Mouse (Mus musculus) midbrain, embryonic 11.5 days (tissue): Measurements from ENCODE around the gene Ccdc92b. TPM values are rescaled to one million over a fixed set of nuclear protein-coding genes. Genes with fewer than 3 reads are reported as not detected.
A peak's percentile ranks its signal among the peaks of the same experiment; 100 is the strongest.

ENCODE experiments used
- ATAC-seq: fragments of 200-750 bp; cut with Nextera tagmentation; 2 replicates; pipeline ENCODE4 v1.8.0; 2017; ENCODE audit warnings: moderate TSS enrichment, moderate library complexity; ENCODE audit not compliant: low FRiP score
- DNase-seq: peaks from one replicate; pipeline ENCODE4 v3.0.0; 2015; ENCODE audit warnings: low spot score; ENCODE audit errors: missing footprints
- H3K27ac ChIP-seq: fragments of 300-500 bp; sonication (generic); 2 replicates; pipeline ENCODE4 v1.5.1; 2014; ENCODE audit warnings: low read depth, low read length
- H3K27me3 ChIP-seq: fragments of 300-500 bp; sonication (generic); 2 replicates; pipeline ENCODE4 v1.6.1; 2014; ENCODE audit warnings: mild to moderate bottlenecking, low read length, moderate library complexity, mixed read lengths; ENCODE audit not compliant: control insufficient read depth, insufficient read depth
- H3K36me3 ChIP-seq: fragments of 300-500 bp; sonication (generic); 2 replicates; pipeline ENCODE4 v1.6.1; 2014; ENCODE audit warnings: mild to moderate bottlenecking, low read length, moderate library complexity, mixed read lengths; ENCODE audit not compliant: control insufficient read depth, insufficient read depth
- H3K4me1 ChIP-seq: fragments of 300-500 bp; sonication (generic); 2 replicates; pipeline ENCODE4 v1.6.1; 2014; ENCODE audit warnings: low read length; ENCODE audit not compliant: control insufficient read depth, insufficient read depth
- H3K4me2 ChIP-seq: fragments of 300-500 bp; sonication (generic); 2 replicates; pipeline ENCODE4 v1.6.1; 2014; ENCODE audit warnings: mild to moderate bottlenecking, moderate library complexity
- H3K4me3 ChIP-seq: fragments of 300-500 bp; sonication (generic); 2 replicates; pipeline ENCODE4 v1.5.1; 2014; ENCODE audit warnings: low read depth, low read length
- H3K9ac ChIP-seq: fragments of 300-500 bp; sonication (generic); 2 replicates; pipeline ENCODE4 v1.6.1; 2014; ENCODE audit warnings: low read length
- H3K9me3 ChIP-seq: fragments of 300-500 bp; sonication (generic); 2 replicates; pipeline ENCODE4 v1.6.1; 2016; ENCODE audit warnings: low read length; ENCODE audit not compliant: control insufficient read depth
- WGBS: fragments of 180-500 bp; shearing (Covaris S2); extraction: QIAGEN DNeasy Blood & Tissue Kit; methylation state at CpG from one replicate; pipeline ENCODE4 v1.1.7; 2014; 5-methylcytosine and 5-hydroxymethylcytosine counted together
- polyA plus RNA-seq: library from polyadenylated mRNA; unstranded; fragments of >200 nt; fragmentation: Nextera tagmentation; extraction: Ambion mirVana; gene quantifications from 2 replicates; pipeline ENCODE4 v1.2.1, GENCODE M21; 2014

Gene Ccdc92b
- polyA plus RNA-seq, 1 experiment from 2014 or later, result 1.6 TPM

GRCm38 (mm10) chr11:74648676-74649075 lies 29.3 kb downstream of the Ccdc92b start:
- WGBS, result 4% methylated on average over 1 of the region's 1 CpGs
- peak; percentile 38; the same call in 1 of the 2 replicates for ATAC-seq
- no peak for DNase-seq
- H3K4me1 ChIP-seq, result peaks cover 26% of the 10 kb centered on the region
- H3K9ac ChIP-seq, result peak overlapping the region; percentile 86
- H3K27ac ChIP-seq, result peak overlapping the region; percentile 67
- no peaks in the 10 kb centered on the region for H3K9me3 ChIP-seq
- H3K4me3 ChIP-seq, result peak overlapping the region; percentile 92
- H3K36me3 ChIP-seq, result no peaks in the 10 kb centered on the region
- no peaks in the 10 kb centered on the region for H3K27me3 ChIP-seq
- peak overlapping the region; percentile 98 for H3K4me2 ChIP-seq

GRCm38 (mm10) chr11:74649095-74649646 lies 29.8 kb downstream of the Ccdc92b start, which contains the start of gene Cluh:
Gene Cluh, plus strand, starts transcription at chr11:74649495.
- H3K4me1 ChIP-seq, result peaks cover 26% of the 10 kb centered on the region
- H3K27ac ChIP-seq, result peak within 1 kb of the TSS; percentile 67
- no peaks in the 10 kb centered on the region for H3K27me3 ChIP-seq
- peak within 1 kb of the TSS; percentile 92 for H3K4me3 ChIP-seq
- under 1% methylated on average over 58 of the region's 58 CpGs for WGBS
- peak within 1 kb of the TSS; percentile 86 for H3K9ac ChIP-seq
- ATAC-seq, result peak; percentile 93
- H3K4me2 ChIP-seq, result peak within 1 kb of the TSS; percentile 98
- H3K9me3 ChIP-seq, result no peaks in the 10 kb centered on the region
- peak; percentile 99 for DNase-seq
- H3K36me3 ChIP-seq, result no peaks in the 10 kb centered on the region

GRCm38 (mm10) chr11:74649647-74650551 lies 30.5 kb downstream of the Ccdc92b start:
- ATAC-seq (peak; percentile 77), DNase-seq (peak; percentile 86)
- Histone ChIP-seq H3K4me3 (peak overlapping the region; percentile 92), H3K27me3 (no peaks in the 10 kb centered on the region), H3K27ac (peak overlapping the region; percentile 6; the same call in 1 of the 2 replicates), H3K9ac (peak overlapping the region; percentile 86), H3K4me1 (peaks cover 26% of the 10 kb centered on the region), H3K36me3 (no peaks in the 10 kb centered on the region), H3K4me2 (peak overlapping the region; percentile 98), H3K9me3 (no peaks in the 10 kb centered on the region)
- 2% methylated on average over 49 of the region's 53 CpGs for WGBS

GRCm38 (mm10) chr11:74650576-74651100 lies 31.2 kb downstream of the Ccdc92b start:
- DNase-seq (peak; percentile 76), ATAC-seq (no peak)
- H3K4me3 ChIP-seq, result peak overlapping the region; percentile 92; the same call in 1 of the 2 replicates
- H3K4me1 ChIP-seq, result peaks cover 26% of the 10 kb centered on the region
- no peaks in the 10 kb centered on the region for H3K9me3 ChIP-seq
- H3K4me2 ChIP-seq, result peak overlapping the region; percentile 98
- no peaks in the 10 kb centered on the region for H3K36me3 ChIP-seq
- H3K9ac ChIP-seq, result peak overlapping the region; percentile 2; the same call in 1 of the 2 replicates
- 71% methylated on average over 4 of the region's 4 CpGs for whole genome bisulfite sequencing
- H3K27me3 ChIP-seq, result no peaks in the 10 kb centered on the region
- no peak overlapping the region for H3K27ac ChIP-seq

- 0 out of 2 replicates have a peak overlapping the region, but pooled peaks have one; percentile 16 for H3K9ac ChIP-seq
- no peak overlapping the region for H3K4me3 ChIP-seq
- H3K27ac ChIP-seq, result no peak overlapping the region
- peaks cover 26% of the 10 kb centered on the region for H3K4me1 ChIP-seq
- WGBS, result 60% methylated on average over 4 of the region's 4 CpGs
- H3K36me3 ChIP-seq, result peaks cover 9% of the 10 kb centered on the region
- DNase-seq, result peak; percentile 82
- no peak for ATAC-seq
- H3K27me3 ChIP-seq, result no peaks in the 10 kb centered on the region
- H3K4me2 ChIP-seq, result no peak overlapping the region
- no peaks in the 10 kb centered on the region for H3K9me3 ChIP-seq
Measured at GRCm38 (mm10) chr11:74652791-74653191, 33.4 kb downstream of the Ccdc92b start.

GRCm38 (mm10) chr11:74653385-74653784 lies 34.0 kb downstream of the Ccdc92b start:
- DNase-seq (peak; percentile 37), ATAC-seq (no peak)
- Histone ChIP-seq H3K4me1 (peaks cover 26% of the 10 kb centered on the region), H3K4me3 (no peak overlapping the region), H3K4me2 (no peak overlapping the region), H3K9me3 (no peaks in the 10 kb centered on the region; the same call in 1 of the 2 replicates), H3K36me3 (peaks cover 14% of the 10 kb centered on the region), H3K27me3 (no peaks in the 10 kb centered on the region), H3K27ac (no peak overlapping the region), H3K9ac (no peak overlapping the region)
- 72% methylated on average over 6 of the region's 6 CpGs for WGBS

GRCm38 (mm10) chr11:74655941-74656340 lies 36.5 kb downstream of the Ccdc92b start:
- ATAC-seq (no peak), DNase-seq (peak; percentile 54)
- peaks cover 10% of the 10 kb centered on the region for H3K4me1 ChIP-seq
- H3K4me2 ChIP-seq, result no peak overlapping the region
- H3K36me3 ChIP-seq, result peaks cover 31% of the 10 kb centered on the region
- no peak overlapping the region for H3K27ac ChIP-seq
- WGBS, result 91% methylated on average over 3 of the region's 3 CpGs
- no peak overlapping the region for H3K9ac ChIP-seq
- H3K4me3 ChIP-seq, result no peak overlapping the region
- no peaks in the 10 kb centered on the region; the same call in 1 of the 2 replicates for H3K9me3 ChIP-seq
- H3K27me3 ChIP-seq, result no peaks in the 10 kb centered on the region

- no peak for ATAC-seq
- no peak overlapping the region for H3K4me2 ChIP-seq
Measured at GRCm38 (mm10) chr11:74660336-74660735, 40.9 kb downstream of the Ccdc92b start.

More at GRCm38 (mm10) chr11:74660336-74660735, 40.9 kb downstream of the Ccdc92b start:
- Histone ChIP-seq H3K9me3 (no peaks in the 10 kb centered on the region; the same call in 1 of the 2 replicates), H3K9ac (no peak overlapping the region), H3K27me3 (no peaks in the 10 kb centered on the region), H3K36me3 (peaks cover 34% of the 10 kb centered on the region), H3K4me1 (no peaks in the 10 kb centered on the region), H3K27ac (no peak overlapping the region), H3K4me3 (no peak overlapping the region)
- DNase-seq, result no peak
- WGBS, result 94% methylated on average over 13 of the region's 13 CpGs
